Mouse (Mus musculus) embryo, embryonic 11 days (tissue): ENCODE results near the gene Apobr.

Source experiments
- DNase-seq: peaks from one replicate; pipeline ENCODE4 v3.0.0-alpha.2; 2015

The Apobr gene

DNA sequence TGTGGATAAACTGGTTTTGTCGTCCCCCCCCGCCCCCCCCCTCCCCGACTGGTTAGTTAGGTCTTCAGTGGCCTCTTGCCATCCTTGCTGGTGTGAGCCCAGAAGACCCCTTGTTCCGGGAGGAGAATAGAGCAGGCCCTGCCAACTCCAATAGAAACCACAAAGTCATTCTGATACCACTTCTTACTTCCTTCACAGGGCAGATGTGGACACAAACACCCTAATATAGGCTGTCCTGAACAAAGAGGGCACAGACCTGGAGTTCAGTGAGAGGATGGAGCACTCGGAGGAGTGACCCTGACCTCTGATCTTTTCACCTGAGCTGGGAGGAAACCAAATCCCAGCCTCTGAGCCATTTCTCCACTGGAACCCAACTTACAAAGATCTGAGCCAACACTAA, 17.2 kb downstream of the Apobr start:
- DNase-seq: no peak

DNA sequence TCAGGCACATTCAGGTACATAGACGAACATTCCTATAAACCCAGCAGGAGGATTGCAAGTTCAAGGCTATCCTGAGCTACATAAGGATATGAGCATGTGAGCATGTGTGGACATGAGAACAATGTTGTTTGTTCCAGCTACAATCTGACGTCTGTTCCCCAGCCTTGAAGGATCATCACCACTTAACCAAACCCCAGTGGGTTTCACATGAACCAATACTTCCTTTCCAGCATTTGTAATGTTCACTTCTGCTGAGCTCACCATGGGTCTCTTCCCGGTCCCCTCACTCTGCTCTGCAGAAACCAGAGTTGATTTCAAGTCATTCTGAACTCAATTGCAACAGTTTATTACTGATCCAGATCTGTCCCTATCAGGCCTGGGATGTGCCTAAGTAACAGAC, 17.9 kb downstream of the Apobr start:
- DNase-seq: no peak

DNA sequence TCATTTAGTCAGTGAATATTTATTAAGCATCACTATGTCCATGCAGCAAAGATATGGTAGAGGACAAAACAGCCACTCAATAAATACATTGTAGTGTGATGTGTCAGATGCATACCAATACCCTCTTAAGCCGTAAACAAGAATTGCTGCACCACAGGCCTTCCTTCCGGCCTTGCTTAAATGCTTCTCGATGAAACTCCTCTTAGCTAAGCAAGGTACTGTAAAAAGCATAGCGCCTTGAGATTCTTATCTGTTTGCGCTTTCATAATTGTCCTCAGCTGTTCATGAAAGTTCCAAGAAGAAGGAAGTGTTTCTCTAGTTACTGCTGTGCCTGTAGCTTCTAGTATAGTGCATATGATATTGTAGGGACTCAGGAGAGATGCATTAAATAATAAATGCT, 21.9 kb downstream of the Apobr start:
- no peak for DNase-seq

DNA sequence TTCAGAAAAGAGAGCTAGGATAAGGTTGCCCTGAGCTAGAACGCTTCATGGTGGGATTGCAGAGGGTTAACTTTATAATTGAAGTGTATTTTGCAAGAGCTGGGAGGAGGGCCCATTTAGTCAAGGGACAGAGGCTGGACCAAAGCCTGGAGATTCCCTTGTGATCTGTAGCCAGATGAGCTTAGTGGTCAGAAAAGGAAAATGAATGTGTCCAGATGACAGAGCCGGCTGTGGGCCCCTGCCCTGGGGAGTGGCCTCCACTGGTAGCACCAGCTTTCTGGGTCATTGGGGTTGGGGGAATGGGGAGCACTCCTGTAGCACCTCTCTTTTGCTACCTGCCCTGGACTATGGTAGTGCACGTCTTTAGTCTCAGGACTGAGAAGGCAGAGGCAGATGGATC, 22.3 kb downstream of the Apobr start:
- no peak for DNase-seq

DNA sequence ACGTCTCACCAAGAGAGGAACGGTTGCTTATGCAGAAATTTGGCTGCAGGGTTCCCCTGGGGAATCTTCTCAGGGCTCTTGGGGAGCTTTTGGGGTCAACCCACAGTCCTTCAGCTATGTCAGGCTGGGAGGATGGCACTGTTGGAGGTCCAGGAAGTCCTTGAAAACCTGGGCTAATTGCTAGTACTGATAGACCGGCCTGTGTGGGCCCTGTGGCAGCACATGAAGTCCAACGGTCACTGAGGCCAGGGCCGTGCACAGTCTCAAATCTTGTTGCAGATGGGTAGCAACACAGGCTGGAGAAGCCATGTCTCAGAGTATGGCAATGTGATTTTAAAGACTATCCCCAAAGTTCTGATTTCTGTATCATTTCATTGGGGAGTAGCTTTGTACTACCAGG, 23.1 kb downstream of the Apobr start:
- DNase-seq: no peak

DNA sequence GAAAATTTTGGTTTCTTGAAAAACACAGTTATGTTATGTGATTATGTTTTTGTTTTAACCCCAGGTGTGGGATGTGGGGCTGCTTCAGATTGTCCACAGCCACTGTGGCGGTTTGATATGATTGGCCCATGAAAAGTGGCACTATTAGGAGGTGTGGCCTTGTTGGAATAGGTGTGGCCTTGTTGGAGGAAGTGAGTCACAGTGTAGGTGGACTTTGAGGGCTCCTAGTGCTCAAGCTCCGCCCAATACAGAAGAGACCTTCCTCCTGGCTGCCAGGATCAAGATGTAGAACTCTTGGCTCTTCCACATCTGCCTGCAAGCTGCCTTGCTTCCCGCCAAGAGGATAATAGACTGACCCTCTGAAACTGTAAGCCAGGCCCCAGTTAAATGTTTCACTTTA, 28.0 kb downstream of the Apobr start:
- DNase-seq: no peak

DNA sequence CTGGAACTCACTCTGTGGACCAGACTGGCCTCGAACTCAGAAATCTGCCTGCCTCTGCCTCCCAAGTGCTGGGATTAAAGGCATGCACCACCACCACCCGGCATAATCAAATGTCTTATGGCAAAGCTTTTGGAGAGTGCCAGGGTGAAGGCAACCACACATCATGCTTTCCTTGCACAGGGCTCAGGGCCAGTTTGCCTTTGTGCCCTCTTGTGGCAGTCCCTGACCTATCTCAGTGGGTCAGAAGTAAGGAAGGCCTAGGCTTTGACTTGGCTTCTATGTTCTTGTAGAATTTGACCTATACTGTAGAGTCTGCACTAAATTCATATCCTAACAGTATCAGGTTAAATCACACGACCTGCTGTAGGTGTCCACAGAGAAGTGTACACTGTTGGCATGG, 32.0 kb downstream of the Apobr start:
- no peak for DNase-seq

DNA sequence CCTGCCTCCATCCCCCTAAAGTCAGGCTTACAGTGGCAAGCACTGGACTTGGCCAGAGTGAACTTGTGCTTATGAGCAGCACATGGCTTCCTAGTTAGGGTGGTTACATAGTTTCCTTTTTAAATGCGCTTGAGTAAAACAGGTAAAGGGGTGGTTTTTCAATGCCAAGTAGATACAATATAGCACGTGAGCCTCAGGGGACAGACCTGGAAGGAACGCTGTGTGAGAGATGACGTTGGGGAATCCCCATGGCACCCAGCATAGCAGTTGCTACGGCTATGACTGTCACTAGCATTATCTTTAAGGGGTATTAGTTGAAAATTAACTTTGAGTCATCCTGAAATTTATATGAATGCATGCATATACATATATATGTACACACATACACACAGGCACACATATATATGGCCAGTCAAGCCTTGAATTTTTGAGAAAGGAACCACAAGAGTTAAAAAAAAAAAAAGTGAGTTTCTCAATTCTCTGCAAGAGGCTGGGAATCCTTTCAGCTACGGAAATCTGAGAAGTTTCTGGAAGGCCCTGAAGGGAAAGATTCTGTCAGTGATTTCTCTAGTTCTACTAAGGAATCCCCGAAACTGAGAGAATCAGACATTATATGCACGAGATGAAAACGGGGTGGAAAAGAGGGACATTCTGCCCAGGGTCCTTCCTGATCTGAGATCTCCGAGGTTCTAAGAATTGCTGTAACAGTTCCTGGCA, 35.0 kb downstream of the Apobr start:
- DNase-seq: no peak

DNA sequence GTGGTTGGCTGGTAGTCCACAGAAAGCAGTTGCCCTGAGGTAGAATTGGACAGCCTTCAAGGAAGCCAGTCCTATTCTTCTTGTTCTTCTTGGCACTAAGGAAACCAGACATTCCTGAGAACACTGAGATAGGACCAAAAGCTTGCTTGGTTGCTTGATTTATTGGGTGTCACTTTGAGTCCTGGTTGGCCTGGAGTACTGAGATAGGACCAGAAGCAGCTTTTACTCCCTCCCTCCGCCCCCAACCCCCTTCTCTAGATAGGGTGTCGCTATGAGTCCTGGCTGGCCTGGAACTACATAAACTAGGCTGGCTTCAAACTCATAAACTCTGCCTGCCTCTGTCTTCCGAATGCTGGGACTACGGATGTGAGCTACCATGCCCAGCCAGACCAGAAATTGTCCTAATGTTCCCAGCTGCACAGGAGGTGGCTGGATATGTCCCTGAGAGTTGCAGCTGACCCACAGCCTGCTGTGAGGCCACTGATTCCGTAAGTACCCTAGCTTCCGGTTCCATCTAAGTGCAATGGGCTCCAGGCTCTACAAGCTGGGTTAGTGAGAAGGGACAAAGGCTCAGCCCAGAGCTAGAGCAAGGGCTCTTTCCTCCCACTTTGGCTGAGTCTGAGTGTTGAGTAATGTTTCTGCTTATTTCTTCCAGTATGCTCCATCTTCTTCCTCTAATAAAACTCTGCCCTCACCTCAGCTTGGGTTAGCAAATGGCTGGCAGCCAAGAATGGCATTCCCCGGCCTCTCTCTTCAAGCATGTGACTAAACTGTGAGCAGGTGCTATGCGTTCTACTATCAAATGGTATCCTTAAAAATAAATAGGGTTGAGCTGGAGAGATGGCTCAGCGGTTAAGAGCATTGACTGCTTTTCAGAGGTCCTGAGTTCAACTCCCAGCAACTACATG, 37.0 kb downstream of the Apobr start:
- DNase-seq: no peak

DNA sequence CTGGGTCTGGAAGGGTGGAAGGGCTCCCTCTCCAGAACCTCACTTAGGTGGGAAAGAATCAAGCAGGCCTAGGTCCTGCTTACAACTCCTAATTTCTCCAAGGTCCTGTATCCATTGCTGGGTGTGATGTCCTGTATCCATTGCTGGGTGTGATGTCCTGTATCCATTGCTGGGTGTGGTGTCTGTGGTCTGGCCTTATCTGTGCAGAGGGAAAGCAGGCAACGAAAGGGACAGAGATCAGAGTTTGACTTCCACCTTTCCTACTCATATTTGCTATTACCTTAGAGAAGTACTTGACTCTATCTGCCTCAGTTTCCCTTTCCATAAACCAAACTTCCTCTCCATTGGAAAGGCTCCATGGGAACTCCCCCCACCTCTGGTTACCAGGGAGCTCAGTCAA, 38.6 kb downstream of the Apobr start:
- DNase-seq: no peak

DNA sequence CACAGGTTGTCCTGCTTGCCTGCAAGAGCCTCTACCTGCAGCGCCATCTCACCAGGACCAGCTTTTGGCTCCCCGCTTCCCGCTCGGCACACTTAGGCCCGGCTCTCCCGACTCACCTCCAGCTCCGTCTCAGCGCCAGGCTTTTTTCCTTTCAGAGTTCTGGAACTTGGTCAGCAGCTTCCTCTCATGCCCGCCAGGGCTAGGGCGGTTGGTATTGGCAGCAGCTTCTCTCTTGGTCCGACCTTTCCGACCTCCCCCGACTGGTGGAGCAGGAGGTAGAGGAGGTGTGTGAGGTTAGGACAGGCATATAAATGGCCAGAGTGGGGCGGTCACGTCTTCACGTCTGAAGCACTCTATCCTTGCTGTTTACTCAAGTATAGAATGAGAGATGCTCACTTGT, 40.0 kb downstream of the Apobr start:
- no peak for DNase-seq

DNA sequence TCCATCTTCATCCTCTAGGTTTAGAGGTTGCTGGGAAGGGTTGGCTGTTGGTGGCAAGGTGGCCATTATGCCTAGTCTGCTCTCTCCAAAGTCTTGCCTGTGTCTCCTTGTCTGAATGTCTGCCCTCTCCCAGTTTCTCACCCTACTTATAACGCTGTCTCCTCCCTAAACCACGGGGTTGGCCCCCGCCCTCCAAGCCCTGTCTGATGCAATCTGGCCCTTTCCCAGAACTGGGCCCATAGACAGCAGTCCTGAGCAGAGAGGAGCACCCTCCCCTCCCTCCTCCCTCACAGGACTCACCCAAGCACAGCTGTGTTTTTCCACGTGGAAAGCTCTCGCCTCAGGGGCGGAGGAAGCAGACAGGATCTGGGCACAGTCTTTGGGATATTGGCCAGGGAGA, 40.6 kb downstream of the Apobr start:
- no peak for DNase-seq

DNA sequence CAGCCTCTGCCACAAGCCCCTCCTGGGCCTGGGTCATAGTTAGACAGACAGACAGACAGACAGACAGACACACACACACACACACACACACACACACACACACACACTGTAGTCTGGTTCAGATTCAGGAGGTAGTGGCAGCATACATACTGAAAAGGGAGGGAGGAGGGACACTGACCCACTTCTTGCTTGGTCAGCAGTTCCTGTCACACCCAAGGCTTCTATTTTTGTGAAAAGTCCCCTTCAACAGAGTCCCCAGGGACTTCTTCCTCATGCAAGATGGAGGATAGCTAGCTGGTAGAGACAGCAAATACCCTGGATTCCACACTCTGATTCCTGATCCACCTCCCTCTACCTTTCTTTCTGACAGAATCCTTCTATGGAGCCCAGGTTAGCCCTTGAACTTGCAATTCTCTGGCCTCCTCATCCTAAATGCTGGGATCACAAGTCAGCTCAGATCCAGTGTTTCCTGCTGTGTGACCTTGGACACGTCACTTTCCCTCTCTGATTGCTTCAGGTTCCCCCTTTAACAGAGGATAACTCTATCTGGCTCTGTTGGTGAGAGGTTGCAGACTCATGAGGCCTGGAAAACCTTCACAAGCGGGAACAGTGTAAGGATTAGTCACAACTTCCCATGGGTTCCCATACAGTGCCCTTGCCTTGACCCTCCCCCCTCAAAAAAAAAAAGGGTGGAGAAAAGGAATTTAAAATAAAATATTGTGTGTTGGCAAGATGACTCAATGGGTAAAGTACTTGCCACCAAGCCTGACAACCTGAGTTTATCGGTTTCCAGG, 41.3 kb downstream of the Apobr start:
- DNase-seq: no peak

DNA sequence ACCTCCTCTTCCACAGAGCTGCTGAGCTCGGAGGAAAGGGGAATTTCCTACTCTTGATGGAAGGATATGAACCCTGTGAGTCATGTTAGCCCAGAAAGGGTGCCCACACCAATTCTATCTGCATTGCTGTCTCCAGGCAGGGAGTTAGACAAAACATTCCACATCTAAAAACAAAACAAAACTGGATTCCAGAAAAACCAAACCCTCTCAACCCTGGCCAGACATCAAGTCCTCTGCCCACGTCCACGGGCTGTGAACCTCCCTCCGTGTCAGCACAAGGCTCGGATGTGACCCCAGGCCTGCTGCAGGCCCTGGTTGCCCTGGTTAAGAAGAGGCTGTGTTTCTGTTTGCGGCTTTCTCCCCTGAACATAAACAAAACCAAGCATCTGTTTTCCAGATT, 43.4 kb downstream of the Apobr start:
- DNase-seq: no peak

DNA sequence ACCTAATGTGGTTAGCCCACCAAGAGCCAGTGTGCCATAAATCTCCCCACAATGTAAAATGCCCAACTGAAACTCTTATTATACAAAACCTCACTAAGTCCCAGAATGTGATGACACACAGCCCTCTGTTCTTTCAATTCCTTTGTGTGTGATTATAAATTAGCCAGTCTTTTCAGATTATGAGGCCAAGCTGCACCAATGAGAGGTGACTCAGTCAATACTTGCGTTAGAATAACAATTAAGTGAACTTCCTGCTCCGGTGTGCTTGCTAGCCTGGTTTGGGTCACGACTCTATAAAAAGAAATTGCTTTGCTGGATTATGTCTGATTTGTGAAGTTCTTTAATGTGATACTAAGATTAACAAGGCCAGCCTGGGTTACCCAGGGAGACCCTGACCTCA, 45.2 kb downstream of the Apobr start:
- no peak for DNase-seq

DNA sequence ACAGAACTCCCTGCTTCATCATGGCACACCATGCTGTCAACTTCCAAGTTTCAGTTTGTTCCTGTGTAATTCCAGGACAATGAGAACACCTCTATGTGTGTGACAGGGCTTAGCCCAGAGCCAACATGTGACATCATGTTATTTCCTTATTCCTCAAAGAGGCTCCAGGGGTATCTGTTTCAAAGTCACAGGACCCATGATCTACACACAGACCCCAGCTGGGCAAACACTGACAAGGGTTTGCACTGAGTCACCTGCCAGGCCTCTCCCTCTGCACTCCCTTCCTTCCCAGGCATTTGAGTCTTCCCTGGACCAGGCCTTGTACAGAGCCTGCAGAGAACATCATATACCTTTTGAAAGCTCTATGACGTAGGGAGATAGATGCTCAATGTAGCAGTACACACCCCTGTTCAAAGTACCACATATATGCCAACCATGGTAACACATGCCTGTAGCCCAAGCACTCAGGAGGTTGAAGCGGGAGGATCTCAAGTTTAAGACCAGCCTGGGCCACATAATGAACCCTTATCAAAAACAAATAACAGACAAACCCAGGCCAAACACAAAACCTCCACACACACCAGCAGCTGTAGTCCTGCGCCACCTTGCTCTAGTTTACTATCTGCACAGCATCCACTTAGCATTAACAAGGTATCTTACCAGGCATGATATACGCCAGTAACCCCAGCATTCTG, 46.2 kb downstream of the Apobr start, which contains the start of gene Nupr1:
Gene Nupr1, minus strand, starts transcription at position 38 of the 695 bp plus-strand sequence.
- DNase-seq: no peak

DNA sequence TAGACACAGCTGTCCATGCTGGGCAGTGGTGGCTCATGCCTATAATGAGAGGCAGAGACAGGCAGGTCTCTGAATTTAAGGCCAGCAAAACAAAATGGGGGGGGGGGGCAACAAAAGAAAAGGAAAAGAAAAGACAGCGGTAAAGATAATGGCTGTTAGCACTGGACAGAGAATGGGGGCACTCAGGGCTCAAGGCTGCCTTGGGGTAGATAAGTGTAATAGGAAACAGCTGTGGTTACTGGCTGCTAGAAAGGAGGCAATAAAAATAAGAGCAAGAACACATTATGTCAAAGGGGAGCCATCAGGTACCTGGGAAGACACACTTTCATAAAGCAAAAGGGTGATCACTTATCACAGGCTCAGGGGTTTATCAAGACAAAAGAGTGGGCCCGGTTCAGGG, 47.7 kb downstream of the Apobr start:
- DNase-seq: no peak

DNA sequence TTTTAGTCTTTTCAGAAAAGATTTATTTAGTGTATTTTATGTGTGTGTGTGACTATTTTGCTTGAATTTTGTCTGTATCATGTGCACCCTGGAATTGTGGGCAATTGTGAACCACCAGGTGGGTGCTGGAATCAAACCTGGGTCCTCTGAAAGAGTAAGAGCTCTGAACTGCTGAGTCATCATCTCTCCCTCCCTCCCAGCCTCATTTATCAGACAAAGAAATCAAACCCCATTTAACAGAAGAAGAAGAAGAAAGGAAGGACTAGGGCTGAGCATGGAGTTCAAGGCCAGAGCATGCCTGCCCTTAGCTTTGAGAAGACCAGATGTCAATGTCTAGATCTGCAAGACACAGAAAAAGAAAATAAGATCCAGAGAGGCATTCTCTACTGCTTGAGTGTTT, 50.6 kb downstream of the Apobr start:
- no peak for DNase-seq

DNA sequence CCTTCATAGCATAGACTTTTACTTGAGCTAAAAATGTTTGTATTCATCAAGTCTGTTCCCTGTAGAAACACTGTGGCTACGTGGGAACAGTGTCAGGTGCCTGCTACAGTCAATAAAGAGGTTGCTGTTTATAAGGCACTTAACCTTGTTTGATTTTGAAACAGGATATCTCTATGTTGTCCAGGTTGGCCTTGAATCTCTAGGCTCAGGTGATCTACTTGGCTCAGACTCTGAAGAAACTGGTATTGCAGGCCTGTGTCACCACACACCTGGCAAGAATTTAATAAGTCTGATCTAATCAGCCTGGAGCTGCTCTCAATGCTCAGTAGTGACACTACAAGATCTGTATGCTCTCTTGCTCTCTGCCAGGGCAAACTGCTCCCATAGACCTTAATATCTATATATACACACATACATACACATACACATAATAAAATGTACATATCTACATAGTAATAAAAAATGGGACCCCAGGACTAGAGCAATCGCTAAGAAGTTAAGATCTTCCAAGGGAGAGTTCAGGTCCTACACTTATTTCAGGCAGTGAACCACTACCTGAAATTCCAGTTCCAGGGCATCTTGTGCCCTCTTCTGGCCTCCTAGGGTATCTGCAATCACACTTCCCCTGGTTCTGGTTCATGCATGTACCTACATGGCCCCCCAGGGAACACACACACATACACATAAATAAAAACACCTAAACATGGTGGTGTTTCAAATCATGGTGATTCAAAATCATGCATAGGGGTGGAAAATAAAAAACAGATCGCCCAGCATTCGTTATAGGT, 52.2 kb downstream of the Apobr start:
- peak; percentile 54 for DNase-seq
